Mouse (Mus musculus): ENCODE data around the gene Prss34.

- TF ChIP-seq EP300 (IDR thresholded peaks at IDR 0.05; ENCODE audit: insufficient read depth, low read depth, low read length) (no peak), CTCF (IDR thresholded peaks at IDR 0.05) (no peak), POLR2A (IDR thresholded peaks at IDR 0.05; ENCODE audit: insufficient read depth, low read depth, low read length) (no peak)
Measured at GRCm38 (mm10) chr17:25293495-25293894, 4.7 kb upstream of the Prss34 start.

Measured in heart, adult 2 months (tissue).